22 mouse cellular contexts compared by ENCODE assay signal in genomic region chr4:148081201-148081600, GRCm38 (mm10). TPM values are rescaled to one million over a fixed set of nuclear protein-coding genes. Genes with fewer than 3 reads are reported as not detected.
"Had no signal": no experiment of that assay in that cellular context is flagged by ENCODE, and none has a peak within 500 bp of the region (broad histone marks: within the 10 kb centered on the region; RNA-seq: fewer than 3 reads in every experiment).

No protein-coding gene starts in this region.

- DNase-seq: gastrocnemius, postnatal 14 days; gastrocnemius, postnatal 36 days; heart, adult 18-20 months; heart, postnatal 14 days; heart, postnatal 36 days; kidney, adult 11 months; kidney, adult 2 months; kidney, adult 9 months; kidney, postnatal 14 days; kidney, postnatal 36 days; layer of hippocampus, adult 9-11 months; layer of hippocampus, postnatal 36 days had no signal

- H3K9me3 ChIP-seq: heart, embryonic 13.5 days; heart, embryonic 15.5 days; hindbrain, embryonic 12.5 days; kidney, embryonic 15.5 days; limb, embryonic 13.5 days; limb, embryonic 15.5 days; liver, embryonic 12.5 days had no signal

- H3K27me3 ChIP-seq: heart, embryonic 13.5 days; heart, embryonic 15.5 days; hindbrain, embryonic 12.5 days; kidney, embryonic 15.5 days; limb, embryonic 13.5 days; limb, embryonic 15.5 days; liver, embryonic 12.5 days had no signal

- H3K4me3 ChIP-seq: heart, embryonic 13.5 days; heart, embryonic 15.5 days; hindbrain, embryonic 12.5 days; kidney, embryonic 15.5 days; limb, embryonic 13.5 days; limb, embryonic 15.5 days; liver, embryonic 12.5 days had no signal

RNA-seq across cellular contexts. Expression of gene Draxin, which starts 49.3 kb away (rescaled TPM):
- total RNA-seq: gastrocnemius, adult 8-10 months; hematopoietic stem cell, adult 5-6 weeks; liver, adult 2 months had no signal
